Mouse (Mus musculus): ENCODE data around the gene Gpn3. TPM values are rescaled to one million over a fixed set of nuclear protein-coding genes. Genes with fewer than 3 reads are reported as not detected.

Gene Gpn3
- total RNA-seq, 2 experiments from 2014 or later, result 24.9 to 27.6 TPM

DNA sequence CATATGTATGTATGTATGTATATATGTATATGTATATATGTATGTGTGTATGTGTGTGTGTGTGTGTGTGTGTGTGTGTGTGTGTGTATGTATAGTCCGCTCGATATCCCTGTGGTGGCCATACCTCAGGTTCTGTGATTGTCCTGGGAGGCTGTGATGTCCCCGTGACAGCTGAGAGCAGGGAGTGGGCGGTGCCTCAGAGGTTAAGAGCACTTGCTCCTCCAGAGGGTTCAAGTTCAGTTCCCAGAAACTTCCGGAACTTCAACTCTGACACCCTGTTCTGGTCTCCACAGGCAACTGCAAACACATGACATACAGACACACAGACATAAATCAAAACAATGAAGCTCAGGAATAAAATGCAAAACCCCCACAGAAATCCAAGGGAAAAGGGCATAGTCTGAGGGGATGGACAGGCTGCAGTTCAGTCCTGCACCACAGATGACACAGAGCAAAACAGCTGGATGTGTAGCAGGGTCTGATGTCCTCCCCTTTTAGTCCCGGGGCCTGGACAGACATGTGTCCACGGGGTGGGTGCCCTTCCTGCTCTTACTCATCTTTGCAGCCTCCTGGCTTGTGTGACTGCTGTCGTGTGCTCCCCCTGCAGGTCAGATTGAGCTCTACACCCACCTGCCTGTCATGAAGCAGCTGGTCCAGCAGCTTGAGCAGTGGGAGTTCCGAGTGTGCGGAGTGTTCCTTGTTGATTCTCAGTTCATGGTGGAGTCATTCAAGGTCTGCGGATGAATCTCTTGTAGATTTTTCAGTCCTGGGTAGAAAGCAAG lies 7.9 kb downstream of the Gpn3 start:
- DNase-seq (ENCODE audit: low spot score in 2 of 2), result peak; percentile 73 to 85

DNA sequence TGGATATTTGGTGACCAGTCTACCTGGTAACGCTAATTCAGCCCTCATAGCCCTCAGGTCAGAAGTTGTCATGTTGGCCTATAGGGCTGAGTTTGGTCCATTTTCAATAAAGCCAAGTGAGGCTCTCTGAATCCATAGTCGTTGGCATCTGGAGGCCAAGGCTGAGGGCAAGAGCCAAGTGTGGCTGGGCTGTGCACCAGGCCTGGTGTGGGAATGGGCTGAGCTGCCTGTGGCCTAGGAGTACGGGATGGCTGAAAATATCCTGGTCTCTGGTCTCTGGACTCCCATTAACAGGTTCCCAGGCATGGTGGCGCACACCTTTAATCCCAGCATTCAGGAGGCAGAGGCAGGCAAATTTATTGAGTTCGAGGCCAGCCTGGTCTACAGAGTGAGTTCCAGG lies 18.3 kb downstream of the Gpn3 start:
- DNase-seq (ENCODE audit: low spot score in 2 of 2), result no peak

DNA sequence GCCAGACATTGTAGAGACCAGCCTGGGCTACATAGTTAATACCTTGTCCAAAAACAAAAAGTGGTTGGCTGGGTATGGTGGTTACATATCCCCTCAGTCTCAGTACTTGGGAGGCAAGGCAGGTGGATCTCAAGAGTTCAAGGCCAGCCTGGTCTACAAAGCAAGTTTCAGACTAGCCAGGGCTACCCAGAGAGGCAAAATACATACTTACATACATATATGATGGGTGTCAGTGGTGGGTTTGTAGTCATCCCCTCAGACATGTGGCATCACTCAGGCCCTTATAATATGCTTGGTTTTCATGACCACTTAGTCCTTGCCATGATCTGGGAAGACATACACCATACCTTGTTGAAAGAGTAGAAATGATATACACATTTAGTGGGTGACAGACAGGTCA lies 19.0 kb downstream of the Gpn3 start:
- DNase-seq (ENCODE audit: low spot score in 2 of 2), result no peak

DNA sequence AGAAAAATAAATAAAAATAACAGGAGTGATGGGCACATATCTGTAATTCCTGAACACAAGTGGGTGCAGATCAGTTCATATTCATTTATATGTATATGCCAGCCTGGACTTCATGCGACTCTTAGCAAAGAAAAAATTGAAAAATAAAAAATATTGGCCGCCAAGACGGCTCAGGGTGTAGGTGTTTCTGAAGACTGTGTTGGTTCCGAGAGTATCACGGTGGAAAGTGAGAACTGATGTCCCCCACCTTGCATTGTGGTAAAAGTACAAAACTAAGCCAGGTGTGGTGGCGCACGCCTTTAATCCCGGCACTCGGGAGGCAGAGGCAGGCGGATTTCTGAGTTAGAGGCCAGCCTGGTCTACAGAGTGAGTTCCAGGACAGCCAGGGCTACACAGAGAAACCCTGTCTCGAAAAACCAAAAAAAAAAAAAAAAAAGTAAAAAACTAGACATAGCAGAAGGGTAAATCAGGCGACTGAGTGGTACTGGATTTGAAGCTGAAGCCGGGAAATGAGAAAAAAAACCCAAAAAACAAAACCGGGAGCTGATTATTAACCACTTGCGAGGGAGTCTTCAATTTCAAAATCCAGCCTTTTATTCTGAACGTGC lies 19.6 kb downstream of the Gpn3 start:
- no peak for DNase-seq (ENCODE audit: low spot score in 2 of 2)

DNA sequence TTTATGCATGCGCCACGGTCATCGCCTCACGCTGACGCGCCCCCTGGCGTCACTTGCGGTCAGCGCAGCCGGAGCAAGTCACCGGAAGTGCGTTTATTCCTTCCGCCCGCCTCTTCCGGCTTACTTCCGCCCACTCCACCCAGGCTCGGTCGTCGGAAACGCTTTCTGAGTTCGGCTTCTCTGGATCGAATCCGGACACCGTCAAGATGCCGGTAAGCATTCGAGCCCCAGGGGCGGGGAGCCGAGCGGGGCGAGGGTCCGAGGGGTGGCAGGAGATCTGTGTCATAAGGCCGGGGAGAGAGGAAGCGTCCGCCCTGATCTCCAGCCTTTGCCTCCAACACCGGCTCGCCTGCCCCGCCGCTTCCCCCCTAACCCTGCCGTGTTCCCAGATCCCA lies 20.1 kb downstream of the Gpn3 start, which contains the start of gene Arpc3:
Gene Arpc3, plus strand, starts transcription at position 93 of the 395 bp plus-strand sequence.
- DNase-seq (ENCODE audit: low spot score in 2 of 2), result peak; percentile 92 to 93

DNA sequence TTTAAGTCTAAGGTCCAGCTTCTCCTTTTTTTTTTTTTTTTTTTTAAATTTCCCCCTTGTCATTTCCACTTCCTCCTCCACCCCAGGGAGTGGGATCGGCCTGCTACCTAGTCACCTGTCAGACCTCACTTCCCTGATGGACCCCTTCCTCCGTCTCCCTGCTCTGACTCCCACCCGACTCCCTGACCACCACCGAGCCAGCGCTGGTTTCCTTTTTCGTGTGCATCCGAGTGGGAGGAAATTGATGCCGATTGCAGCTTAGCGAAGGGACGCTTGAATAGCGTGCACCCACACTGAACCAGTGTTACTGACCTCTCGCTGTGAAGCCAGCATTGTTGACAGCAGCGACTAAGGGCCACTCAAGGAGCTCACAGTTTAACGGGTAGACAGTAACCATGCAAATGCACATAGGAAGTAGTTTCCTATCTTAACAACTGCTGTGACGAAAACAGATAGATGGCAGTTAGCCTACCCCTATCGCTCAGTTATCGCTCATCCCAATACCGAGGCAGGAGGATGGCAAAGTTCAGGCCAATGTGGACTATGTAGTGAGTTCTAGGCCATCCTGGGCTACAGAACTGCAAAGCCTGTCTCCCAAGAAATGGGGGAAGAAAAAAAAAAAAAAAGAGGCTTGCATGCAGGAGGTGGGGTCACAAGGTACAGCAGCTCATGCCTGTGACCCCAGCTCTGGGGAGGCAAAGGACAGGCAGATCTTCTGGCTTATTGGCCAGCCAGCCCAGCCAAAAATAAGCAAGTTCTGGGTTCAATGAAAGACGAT lies 20.7 kb downstream of the Gpn3 start:
- no peak for DNase-seq (ENCODE audit: low spot score in 2 of 2)

DNA sequence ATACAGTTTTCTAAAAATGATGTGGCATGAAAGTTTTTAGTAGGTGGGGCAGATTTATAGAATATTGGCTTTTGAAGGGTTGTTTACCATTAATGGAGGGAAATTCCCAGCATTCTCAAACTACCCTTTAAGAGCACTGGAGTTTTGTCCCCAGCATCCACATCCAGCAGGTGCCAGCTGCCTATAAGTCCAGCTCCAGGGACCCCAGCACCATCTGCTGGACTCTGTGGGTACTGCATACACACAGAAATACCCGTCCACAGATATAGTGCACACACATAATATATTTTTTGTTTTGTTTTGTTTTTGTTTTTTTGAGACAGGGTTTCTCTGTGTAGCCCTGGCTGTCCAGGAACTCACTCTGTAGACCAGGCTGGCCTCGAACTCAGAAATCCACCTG lies 22.2 kb downstream of the Gpn3 start:
- peak; percentile 62 to 80 for DNase-seq (ENCODE audit: low spot score in 2 of 2)

DNA sequence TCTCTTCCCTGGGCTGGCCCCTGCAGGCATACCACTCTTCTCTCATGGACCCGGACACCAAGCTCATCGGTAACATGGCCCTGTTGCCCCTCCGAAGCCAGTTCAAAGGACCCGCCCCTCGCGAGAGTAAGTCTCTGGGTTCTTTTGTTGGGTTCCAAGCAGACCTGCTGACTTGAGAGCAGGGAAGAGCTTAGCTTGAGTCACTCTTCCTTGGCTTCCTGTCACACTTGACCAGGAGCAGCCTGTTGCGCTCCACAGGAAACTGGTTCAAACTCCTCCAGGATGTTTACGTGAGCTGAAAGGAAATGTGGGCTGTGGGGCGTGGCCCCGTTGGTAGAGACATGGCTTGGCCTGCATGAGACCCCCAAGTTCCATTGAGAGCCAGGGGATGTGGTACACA lies 25.1 kb downstream of the Gpn3 start:
- DNase-seq (ENCODE audit: low spot score in 2 of 2), result no peak

DNA sequence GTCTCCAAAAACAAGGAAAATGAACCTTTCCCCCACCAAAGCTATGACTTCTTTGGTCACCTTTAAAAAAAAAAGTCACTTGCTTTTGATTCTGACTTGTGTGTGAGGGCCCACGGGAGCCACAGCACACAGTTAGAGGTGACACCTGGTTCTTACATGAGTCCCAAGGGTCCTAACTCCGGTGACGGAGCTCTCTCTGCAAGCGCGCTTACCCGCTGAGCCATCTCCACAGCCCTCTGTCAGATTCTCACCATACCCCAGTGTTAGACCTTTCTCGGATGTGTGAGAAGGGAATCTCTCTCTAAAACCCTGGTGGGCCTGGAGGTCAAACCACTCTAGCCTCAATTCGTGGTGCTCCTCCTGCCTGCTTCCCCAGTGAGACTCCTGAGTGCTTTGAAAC lies 25.8 kb downstream of the Gpn3 start:
- no peak for DNase-seq (ENCODE audit: low spot score in 2 of 2)

DNA sequence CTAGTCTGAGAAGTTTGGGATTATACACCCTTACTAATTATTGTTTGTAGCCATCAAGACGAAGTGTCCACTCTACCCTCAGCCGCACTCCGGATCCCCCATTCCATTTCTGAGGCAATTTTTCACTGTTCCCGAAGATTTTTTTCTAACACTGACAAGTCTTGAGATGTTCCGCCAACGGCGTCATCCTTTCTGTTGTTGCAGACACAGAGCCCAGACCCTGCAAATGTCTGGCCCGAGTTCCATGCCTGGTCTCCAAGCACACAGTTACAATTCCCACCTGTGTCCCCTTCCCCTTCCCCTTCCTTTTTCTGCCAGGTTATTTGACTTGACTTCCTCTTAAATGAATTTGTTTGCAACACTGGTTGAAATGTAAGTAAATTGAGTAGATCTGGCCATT lies 28.2 kb downstream of the Gpn3 start:
- no peak for DNase-seq (ENCODE audit: low spot score in 2 of 2)

DNA sequence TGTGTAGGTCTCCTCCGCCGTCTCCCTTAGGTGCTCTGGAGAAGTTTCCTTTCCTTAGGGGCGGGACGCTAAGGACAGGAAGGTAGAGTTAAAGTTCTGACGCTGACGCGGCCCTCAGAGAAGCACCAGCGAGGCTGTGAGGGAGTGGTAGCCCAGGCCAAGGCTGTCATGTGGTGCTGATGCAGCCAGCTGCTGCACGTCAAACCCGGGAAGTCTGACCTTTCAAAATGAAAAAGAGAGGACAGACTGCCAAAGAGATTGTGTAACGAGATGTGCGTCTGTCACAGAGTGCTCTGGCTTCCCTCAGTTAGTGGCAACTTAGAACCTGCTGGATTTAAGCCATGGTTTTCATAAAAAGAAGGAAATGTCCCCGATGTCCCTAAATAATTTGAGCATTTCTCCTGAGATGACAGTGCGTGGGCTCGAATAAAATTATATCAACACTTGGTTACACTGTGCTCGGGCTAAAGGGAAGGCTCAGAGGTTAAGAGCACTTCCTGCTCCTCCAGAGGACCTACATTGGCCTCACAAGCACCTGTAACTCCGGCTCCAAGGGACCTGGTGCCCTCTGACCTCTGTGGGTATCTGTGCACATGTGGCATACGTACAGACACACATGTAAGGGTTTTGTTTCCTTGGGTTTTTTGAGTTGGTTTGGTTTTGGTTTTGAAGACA lies 29.1 kb downstream of the Gpn3 start:
- peak; percentile 37 to 39 for DNase-seq (ENCODE audit: low spot score in 2 of 2)

DNA sequence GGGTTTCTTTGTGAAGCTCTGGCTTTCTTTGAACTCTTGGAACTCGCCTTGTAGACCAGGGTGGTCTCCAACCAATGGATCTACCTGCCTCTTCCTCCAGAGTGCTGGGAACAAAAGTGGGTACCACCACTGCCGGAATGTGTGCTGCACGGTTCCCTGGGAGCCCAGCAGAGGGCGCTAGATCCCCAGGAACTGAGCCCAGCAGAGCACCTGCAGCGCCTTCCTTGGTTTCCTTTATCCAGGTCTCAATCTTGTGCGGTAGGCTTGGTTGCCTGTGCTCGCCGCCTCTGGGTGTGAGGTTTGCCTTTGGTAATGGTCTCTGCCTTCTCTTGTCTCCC lies 29.6 kb downstream of the Gpn3 start:
- peak; percentile 73 to 78 for DNase-seq (ENCODE audit: low spot score in 2 of 2)

DNA sequence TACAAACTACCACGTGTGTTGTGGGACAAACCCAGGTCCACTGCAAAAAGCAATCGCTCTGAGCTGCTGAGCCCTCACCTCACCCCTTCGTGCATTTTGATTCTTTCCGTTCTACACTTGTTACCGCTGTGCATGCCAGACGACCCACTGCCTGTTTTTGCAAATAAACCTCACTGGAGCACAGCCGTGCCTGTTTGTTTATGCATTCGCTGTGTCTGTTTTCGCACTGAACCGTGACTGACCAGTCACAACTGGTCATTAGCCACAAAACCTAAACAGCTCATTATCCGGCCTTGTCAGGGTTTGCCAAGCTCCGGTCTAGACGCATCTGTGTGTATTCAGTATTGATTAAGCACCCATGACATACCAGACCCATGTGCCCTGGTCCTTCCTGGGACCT lies 30.5 kb downstream of the Gpn3 start:
- no peak for DNase-seq (ENCODE audit: low spot score in 2 of 2)

DNA sequence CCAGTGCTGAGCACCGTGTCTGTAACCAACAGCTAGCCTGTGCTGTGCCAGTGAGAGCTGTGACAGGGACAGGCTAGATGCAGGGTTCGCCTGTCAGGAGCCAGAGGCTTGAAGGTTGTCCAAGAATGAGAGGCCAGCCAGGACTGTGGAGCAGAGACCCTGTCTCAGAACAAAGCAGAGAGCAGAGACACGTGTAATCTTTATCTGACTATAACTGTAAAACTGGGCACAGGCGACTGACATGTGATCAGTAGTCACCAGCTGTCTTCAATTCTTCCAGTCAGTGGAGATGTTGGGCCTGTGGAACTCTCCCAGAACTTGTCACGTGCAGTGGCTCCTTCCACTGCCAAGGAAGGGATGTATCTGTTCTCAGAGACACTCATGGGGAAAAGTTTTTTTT lies 31.1 kb downstream of the Gpn3 start:
- peak; percentile 50 to 64 for DNase-seq (ENCODE audit: low spot score in 2 of 2)

DNA sequence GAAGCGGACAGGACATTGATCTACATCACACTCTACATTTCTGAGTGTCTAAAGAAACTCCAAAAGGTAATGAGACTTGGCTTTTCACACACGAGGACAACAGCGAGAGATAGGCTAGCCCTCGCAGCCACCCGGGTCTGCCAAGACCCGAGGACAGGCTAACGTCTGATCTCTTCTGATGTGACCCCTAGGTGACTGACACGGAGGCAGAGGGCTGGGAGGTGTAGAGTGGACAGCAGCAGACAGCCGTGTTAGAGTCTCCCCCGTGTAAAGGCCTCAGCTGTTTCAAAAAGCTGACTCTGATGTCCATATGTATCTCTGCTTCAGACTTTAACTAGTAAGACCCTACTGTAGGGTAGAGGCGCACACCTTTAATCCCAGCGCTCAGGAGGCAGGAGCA lies 31.7 kb downstream of the Gpn3 start:
- no peak for DNase-seq (ENCODE audit: low spot score in 2 of 2)

DNA sequence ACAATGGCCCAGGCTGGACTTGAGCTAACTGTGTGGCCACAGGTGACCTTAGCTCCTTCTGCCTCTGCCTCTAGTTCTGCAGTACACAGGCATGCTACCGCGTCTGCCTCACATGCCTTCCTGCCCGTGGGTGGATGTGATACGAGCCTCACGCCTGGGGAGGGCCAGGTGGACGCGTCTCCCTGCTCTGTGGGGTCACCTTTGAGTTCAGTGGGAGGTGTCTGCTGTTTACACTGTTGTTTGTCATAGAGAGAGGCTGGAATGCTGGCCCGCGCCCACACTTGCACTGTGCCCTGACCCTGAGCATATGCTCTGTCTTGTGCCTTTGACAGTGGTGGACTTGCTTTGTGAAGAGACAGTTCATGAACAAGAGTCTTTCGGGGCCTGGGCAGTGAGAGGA lies 33.9 kb downstream of the Gpn3 start:
- no peak for DNase-seq (ENCODE audit: low spot score in 2 of 2)

DNA sequence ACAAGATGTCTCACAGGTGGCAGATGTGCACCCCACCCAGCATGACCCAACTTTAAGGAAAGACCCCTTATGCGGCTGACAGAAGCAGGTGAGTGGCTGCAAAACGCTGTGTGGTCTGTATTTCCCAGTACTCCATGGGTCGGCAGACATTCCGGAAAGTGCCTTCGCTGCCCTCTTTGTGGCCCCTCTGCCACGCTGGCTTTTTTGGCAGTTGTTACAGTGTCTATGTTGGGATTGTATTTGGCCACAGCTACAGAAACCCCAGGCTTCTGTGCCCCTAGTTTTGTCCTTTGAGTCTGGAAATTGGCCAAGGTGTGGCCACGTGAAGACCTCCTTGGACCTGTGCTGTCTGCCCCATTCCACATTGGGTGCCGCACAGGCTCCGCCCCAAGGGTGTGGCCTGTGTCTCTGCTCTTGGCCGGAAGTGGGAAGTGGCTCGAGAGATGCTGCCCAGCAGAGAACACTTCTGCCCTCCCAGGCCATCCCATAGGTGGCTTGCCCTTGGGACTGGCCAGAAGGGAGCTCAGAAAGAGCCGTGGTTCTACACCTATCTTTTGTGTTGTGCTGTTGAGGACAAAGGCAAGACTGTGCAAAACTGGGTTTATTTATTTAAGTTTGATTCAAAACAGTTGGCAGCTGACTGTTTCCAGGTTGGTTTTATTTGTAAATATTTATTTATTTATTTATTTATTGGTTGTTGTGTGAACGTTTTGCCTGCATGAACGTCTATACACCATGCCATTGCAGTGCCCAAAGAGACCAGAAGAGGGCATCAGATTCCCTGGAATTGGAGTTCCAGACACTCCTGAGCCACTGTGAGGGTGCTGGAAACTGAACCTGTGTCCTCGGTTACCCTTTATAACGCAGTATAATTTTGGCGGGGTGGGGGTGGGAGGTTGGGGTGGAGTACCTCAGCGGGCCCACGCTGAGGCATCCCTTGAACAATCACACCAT lies 38.3 kb downstream of the Gpn3 start:
- DNase-seq (ENCODE audit: low spot score in 2 of 2), result no peak

DNA sequence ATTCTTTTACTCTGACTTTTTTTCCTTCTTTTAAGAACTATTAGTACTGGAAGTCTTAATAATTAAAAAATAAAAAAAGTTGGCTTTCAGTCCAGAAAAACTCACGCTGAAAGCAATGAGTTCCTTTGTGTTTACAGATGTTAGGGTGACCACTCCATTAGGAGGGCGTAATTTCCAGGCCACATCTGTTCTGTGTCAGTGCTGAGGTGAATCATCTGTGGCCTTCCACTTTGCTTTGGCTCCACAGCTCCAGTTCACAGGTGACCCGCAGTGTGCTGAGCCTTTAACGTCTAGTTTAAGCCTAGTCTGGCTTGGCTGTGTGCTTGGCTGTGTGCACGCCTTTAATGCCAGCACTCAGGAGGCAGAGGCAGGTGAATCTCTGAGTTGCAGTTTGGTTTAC lies 40.2 kb downstream of the Gpn3 start:
- no peak for DNase-seq (ENCODE audit: low spot score in 2 of 2)

DNA sequence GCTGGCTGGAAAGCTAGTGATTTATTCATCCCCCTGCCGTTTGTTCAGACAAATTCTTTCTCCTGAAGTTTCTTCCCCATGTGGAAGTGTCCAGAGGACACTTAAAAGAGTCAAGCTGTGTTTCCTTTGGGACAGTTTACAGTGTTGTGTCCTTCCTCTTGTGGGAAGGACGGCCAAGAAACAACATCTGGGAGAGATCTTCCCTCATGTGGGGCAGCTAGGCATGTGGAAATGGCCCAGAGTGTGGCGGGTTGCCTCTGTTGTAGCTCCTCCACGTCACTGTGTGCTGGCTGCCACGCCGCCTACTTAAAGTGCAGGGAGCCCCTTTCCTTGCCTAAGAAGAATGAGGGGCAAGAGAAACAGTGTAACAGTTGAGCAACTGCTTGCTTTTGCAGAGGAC lies 41.1 kb downstream of the Gpn3 start:
- no peak for DNase-seq (ENCODE audit: low spot score in 2 of 2)

DNA sequence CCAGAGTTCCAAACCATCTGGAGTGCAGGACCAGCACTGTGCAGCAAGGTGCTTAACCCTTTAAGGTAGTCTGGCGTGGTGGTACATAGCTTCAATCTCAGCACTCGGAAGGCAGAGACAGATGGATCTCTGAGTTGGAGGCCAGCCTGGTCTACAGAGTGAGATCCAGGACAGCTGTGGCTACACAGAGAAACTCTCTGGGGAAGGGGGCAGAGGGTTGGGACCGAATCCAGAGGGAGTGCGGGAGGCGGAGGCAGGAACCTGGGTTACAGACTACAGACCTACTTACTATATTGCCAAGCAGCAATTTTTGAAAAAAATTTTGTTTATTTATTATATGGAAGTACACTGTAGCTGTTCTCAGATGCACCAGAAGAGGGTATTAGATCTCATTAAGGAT lies 42.7 kb downstream of the Gpn3 start:
- no peak for DNase-seq (ENCODE audit: low spot score in 2 of 2)

DNA sequence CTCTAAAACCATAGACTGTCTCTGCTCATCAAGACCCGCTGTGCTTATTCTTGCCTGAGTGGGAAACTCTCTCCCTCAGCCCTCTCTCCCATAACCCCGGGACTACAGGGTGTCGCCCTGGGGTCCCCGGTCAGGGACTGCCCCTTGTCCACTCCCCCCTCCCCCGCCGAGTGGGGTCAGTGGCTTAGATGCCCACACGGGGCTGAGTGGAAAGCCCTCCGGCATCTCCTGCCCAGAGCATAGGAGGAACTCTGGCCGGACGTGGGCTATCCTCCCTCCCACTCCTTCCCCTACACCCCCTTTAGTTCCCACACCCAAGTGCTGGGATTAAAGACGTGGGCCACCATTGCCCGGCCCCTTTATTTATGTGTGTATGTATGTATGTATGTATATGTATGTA lies 43.8 kb downstream of the Gpn3 start:
- no peak for DNase-seq (ENCODE audit: low spot score in 2 of 2)
